Mouse (Mus musculus) forebrain, embryonic 11.5 days (tissue): Measurements from ENCODE around the gene Muc20. TPM values are rescaled to one million over a fixed set of nuclear protein-coding genes. Genes with fewer than 3 reads are reported as not detected.

Experiments
- ATAC-seq: fragments of 200-750 bp; cut with Nextera tagmentation; replicated peaks from 2 replicates; pipeline ENCODE4 v1.8.0; 2017; ENCODE audit warnings: moderate TSS enrichment; ENCODE audit not compliant: low FRiP score
- DNase-seq: peaks from one replicate; pipeline ENCODE4 v3.0.0-alpha.2; 2017; ENCODE audit warnings: low spot score
- H3K27ac ChIP-seq: fragments of 300-500 bp; sonication (generic); 2 replicates; pipeline ENCODE4 v1.5.1; 2014; ENCODE audit warnings: low read depth, low read length
- H3K27me3 ChIP-seq: fragments of 300-500 bp; sonication (generic); 2 replicates; pipeline ENCODE4 v1.6.1; 2014; ENCODE audit warnings: mild to moderate bottlenecking, low read length, mixed read lengths; ENCODE audit not compliant: control insufficient read depth, insufficient read depth
- H3K36me3 ChIP-seq: fragments of 300-500 bp; sonication (generic); 2 replicates; pipeline ENCODE4 v1.6.1; 2014; ENCODE audit warnings: mild to moderate bottlenecking, low read length, moderate library complexity, mixed read lengths; ENCODE audit not compliant: control insufficient read depth, insufficient read depth
- H3K4me1 ChIP-seq: fragments of 300-500 bp; sonication (generic); replicated peaks from 2 replicates; pipeline ENCODE4 v1.6.1; 2014; ENCODE audit warnings: low read length, mixed read lengths; ENCODE audit not compliant: control insufficient read depth, insufficient read depth
- H3K4me2 ChIP-seq: fragments of 300-500 bp; sonication (generic); 2 replicates; pipeline ENCODE4 v1.6.1; 2014; ENCODE audit warnings: low read depth, mild to moderate bottlenecking, low read length, moderate library complexity, mixed read lengths; ENCODE audit not compliant: severe bottlenecking
- H3K4me3 ChIP-seq: fragments of 300-500 bp; sonication (generic); 2 replicates; pipeline ENCODE4 v1.5.1; 2014; ENCODE audit warnings: low read depth, low read length
- H3K9ac ChIP-seq: fragments of 300-500 bp; sonication (generic); 2 replicates; pipeline ENCODE4 v1.6.1; 2014; ENCODE audit warnings: low read length
- H3K9me3 ChIP-seq: fragments of 300-500 bp; sonication (generic); 2 replicates; pipeline ENCODE4 v1.6.1; 2016; ENCODE audit warnings: low read length, mixed read lengths; ENCODE audit not compliant: control insufficient read depth
- WGBS: fragments of 180-500 bp; shearing (Covaris S2); extraction: QIAGEN DNeasy Blood & Tissue Kit; methylation state at CpG from one replicate; pipeline ENCODE4 v1.1.7; 2014; 5-methylcytosine and 5-hydroxymethylcytosine counted together
- polyA plus RNA-seq: library from polyadenylated mRNA; unstranded; fragments of >200 nt; fragmentation: Nextera tagmentation; extraction: Ambion mirVana; gene quantifications from 2 replicates; pipeline ENCODE4 v1.2.1, GENCODE M21; 2014

The Muc20 gene
- polyA plus RNA-seq, 1 experiment from 2014 or later = not detected

- no peak overlapping the region for H3K4me2 ChIP-seq
- ATAC-seq (no peak), DNase-seq (no peak)
- no peak overlapping the region for H3K4me3 ChIP-seq
- 58% methylated on average over 8 of the region's 8 CpGs for WGBS
- no peaks in the 10 kb centered on the region for H3K9me3 ChIP-seq
- no peaks in the 10 kb centered on the region for H3K36me3 ChIP-seq
- H3K9ac ChIP-seq = no peak overlapping the region
- no peaks in the 10 kb centered on the region for H3K4me1 ChIP-seq
- H3K27ac ChIP-seq = no peak overlapping the region
- H3K27me3 ChIP-seq = no peaks in the 10 kb centered on the region
These were observed 10.4 kb upstream of the Muc20 start for GRCm38 (mm10) chr16:32807408-32808185.

- Histone ChIP-seq H3K36me3 (no peaks in the 10 kb centered on the region), H3K4me3 (no peak overlapping the region), H3K27ac (no peak overlapping the region), H3K9me3 (no peaks in the 10 kb centered on the region), H3K27me3 (no peaks in the 10 kb centered on the region), H3K9ac (no peak overlapping the region), H3K4me1 (no peaks in the 10 kb centered on the region), H3K4me2 (no peak overlapping the region)
- WGBS = 86% methylated on average over 7 of the region's 7 CpGs
- no peak for DNase-seq
- no peak for ATAC-seq
These were observed 7.9 kb upstream of the Muc20 start for GRCm38 (mm10) chr16:32805151-32805550.

GRCm38 (mm10) chr16:32803901-32804300 is 6.7 kb upstream of the Muc20 start:
- no peaks in the 10 kb centered on the region for H3K9me3 ChIP-seq
- H3K9ac ChIP-seq = no peak overlapping the region
- ATAC-seq = no peak
- WGBS = 61% methylated on average over 5 of the region's 5 CpGs
- H3K36me3 ChIP-seq = no peaks in the 10 kb centered on the region
- no peak overlapping the region for H3K4me3 ChIP-seq
- H3K4me2 ChIP-seq = no peak overlapping the region
- H3K27me3 ChIP-seq = no peaks in the 10 kb centered on the region
- H3K4me1 ChIP-seq = no peaks in the 10 kb centered on the region
- no peak for DNase-seq
- no peak overlapping the region for H3K27ac ChIP-seq

- DNase-seq (no peak), ATAC-seq (no peak)
- H3K9me3 ChIP-seq = no peaks in the 10 kb centered on the region
- H3K9ac ChIP-seq = no peak overlapping the region
- no peaks in the 10 kb centered on the region for H3K36me3 ChIP-seq
- H3K4me1 ChIP-seq = no peaks in the 10 kb centered on the region
- H3K4me2 ChIP-seq = no peak overlapping the region
- no peak overlapping the region for H3K27ac ChIP-seq
- H3K4me3 ChIP-seq = no peak overlapping the region
- 73% methylated on average over 6 of the region's 6 CpGs for WGBS
- H3K27me3 ChIP-seq = no peaks in the 10 kb centered on the region
These were observed 6.1 kb upstream of the Muc20 start for GRCm38 (mm10) chr16:32803252-32803853.

- Histone ChIP-seq H3K27ac (no peak overlapping the region), H3K27me3 (no peaks in the 10 kb centered on the region), H3K9me3 (no peaks in the 10 kb centered on the region), H3K9ac (no peak overlapping the region), H3K4me2 (no peak overlapping the region), H3K36me3 (no peaks in the 10 kb centered on the region), H3K4me1 (no peaks in the 10 kb centered on the region), H3K4me3 (no peak overlapping the region)
- DNase-seq (no peak), ATAC-seq (no peak)
- 80% methylated on average over 14 of the region's 14 CpGs for WGBS
These were observed 384 bp downstream of the Muc20 start for GRCm38 (mm10) chr16:32796676-32797425.

GRCm38 (mm10) chr16:32795177-32795576 is 2.1 kb downstream of the Muc20 start:
- ATAC-seq (no peak), DNase-seq (no peak)
- 84% methylated on average over 1 of the region's 1 CpGs for WGBS
- no peak overlapping the region for H3K4me3 ChIP-seq
- H3K27me3 ChIP-seq = no peaks in the 10 kb centered on the region
- no peaks in the 10 kb centered on the region for H3K36me3 ChIP-seq
- H3K4me2 ChIP-seq = no peak overlapping the region
- H3K27ac ChIP-seq = no peak overlapping the region
- H3K9me3 ChIP-seq = no peaks in the 10 kb centered on the region
- no peak overlapping the region for H3K9ac ChIP-seq
- no peaks in the 10 kb centered on the region for H3K4me1 ChIP-seq

GRCm38 (mm10) chr16:32790056-32790455 is 7.2 kb downstream of the Muc20 start:
- Histone ChIP-seq H3K27ac (no peak overlapping the region), H3K9ac (no peak overlapping the region), H3K36me3 (no peaks in the 10 kb centered on the region), H3K9me3 (no peaks in the 10 kb centered on the region), H3K4me2 (no peak overlapping the region), H3K4me3 (no peak overlapping the region), H3K4me1 (no peaks in the 10 kb centered on the region), H3K27me3 (no peaks in the 10 kb centered on the region)
- ATAC-seq (no peak), DNase-seq (no peak)
- WGBS = 89% methylated on average over 5 of the region's 5 CpGs

GRCm38 (mm10) chr16:32784840-32785239 is 12.4 kb downstream of the Muc20 start:
- H3K4me2 ChIP-seq = no peak overlapping the region
- 85% methylated on average over 13 of the region's 13 CpGs for WGBS
- H3K9ac ChIP-seq = no peak overlapping the region
- H3K4me3 ChIP-seq = no peak overlapping the region
- no peaks in the 10 kb centered on the region for H3K27me3 ChIP-seq
- DNase-seq (no peak), ATAC-seq (no peak)
- H3K36me3 ChIP-seq = no peaks in the 10 kb centered on the region
- no peaks in the 10 kb centered on the region for H3K4me1 ChIP-seq
- no peak overlapping the region for H3K27ac ChIP-seq
- H3K9me3 ChIP-seq = no peaks in the 10 kb centered on the region
